Mouse (Mus musculus): ENCODE data around the gene Nrbp1. TPM values are rescaled to one million over a fixed set of nuclear protein-coding genes. Genes with fewer than 3 reads are reported as not detected.
A peak's percentile ranks its signal among the peaks of the same experiment; 100 is the strongest.

The Nrbp1 gene
- polyA plus RNA-seq, 1 experiment from 2014 or later: 182 TPM

- no peak overlapping the region; the same call in 1 of the 2 replicates for H3K9ac ChIP-seq (replicated peaks; ENCODE audit: low read length)
- H3K36me3 ChIP-seq (ENCODE audit: insufficient read depth, low read length): peaks cover 40% of the 10 kb centered on the region
- H3K9me3 ChIP-seq (ENCODE audit: low read length): no peaks in the 10 kb centered on the region
- peak overlapping the region; percentile 34; the same call in 1 of the 2 replicates for H3K27ac ChIP-seq (ENCODE audit: low read length)
- H3K4me2 ChIP-seq (replicated peaks; ENCODE audit: low read depth, low read length): no peak overlapping the region
- H3K4me3 ChIP-seq (ENCODE audit: low read length): no peak overlapping the region
- no peak for ATAC-seq (ENCODE audit: low FRiP score, low TSS enrichment)
- no peaks in the 10 kb centered on the region for H3K27me3 ChIP-seq (ENCODE audit: insufficient read depth, low read length)
- 0 out of 2 replicates have a peak, but pooled peaks cover 4% of the 10 kb centered on the region for H3K4me1 ChIP-seq (ENCODE audit: insufficient read depth, low read length)
- 85% methylated on average over 8 of the region's 8 CpGs for WGBS
Measured at GRCm38 (mm10) chr5:31254901-31255300, 14.2 kb downstream of the Nrbp1 start.

- Histone ChIP-seq H3K4me3 (ENCODE audit: low read length) (no peak overlapping the region), H3K27ac (ENCODE audit: low read length) (no peak overlapping the region), H3K4me2 (replicated peaks; ENCODE audit: low read depth, low read length) (no peak overlapping the region), H3K9ac (replicated peaks; ENCODE audit: low read length) (no peak overlapping the region), H3K27me3 (ENCODE audit: insufficient read depth, low read length) (no peaks in the 10 kb centered on the region), H3K4me1 (ENCODE audit: insufficient read depth, low read length) (0 out of 2 replicates have a peak, but pooled peaks cover 4% of the 10 kb centered on the region), H3K36me3 (ENCODE audit: insufficient read depth, low read length) (peaks cover 35% of the 10 kb centered on the region), H3K9me3 (ENCODE audit: low read length) (no peaks in the 10 kb centered on the region)
- ATAC-seq (ENCODE audit: low FRiP score, low TSS enrichment): no peak
- WGBS: 85% methylated on average over 2 of the region's 2 CpGs
Measured at GRCm38 (mm10) chr5:31255381-31255780, 14.7 kb downstream of the Nrbp1 start.

GRCm38 (mm10) chr5:31255971-31256370, 15.3 kb downstream of the Nrbp1 start:
- ATAC-seq (ENCODE audit: low FRiP score, low TSS enrichment): no peak
- Histone ChIP-seq H3K4me1 (ENCODE audit: insufficient read depth, low read length) (0 out of 2 replicates have a peak, but pooled peaks cover 4% of the 10 kb centered on the region), H3K27me3 (ENCODE audit: insufficient read depth, low read length) (no peaks in the 10 kb centered on the region), H3K9me3 (ENCODE audit: low read length) (no peaks in the 10 kb centered on the region), H3K4me3 (ENCODE audit: low read length) (no peak overlapping the region), H3K9ac (replicated peaks; ENCODE audit: low read length) (no peak overlapping the region), H3K4me2 (replicated peaks; ENCODE audit: low read depth, low read length) (no peak overlapping the region), H3K27ac (ENCODE audit: low read length) (no peak overlapping the region), H3K36me3 (ENCODE audit: insufficient read depth, low read length) (peaks cover 29% of the 10 kb centered on the region)
- 81% methylated on average over 2 of the region's 2 CpGs for WGBS

GRCm38 (mm10) chr5:31257616-31258015, 17.0 kb downstream of the Nrbp1 start:
- Histone ChIP-seq H3K27me3 (ENCODE audit: insufficient read depth, low read length) (no peaks in the 10 kb centered on the region), H3K9me3 (ENCODE audit: low read length) (no peaks in the 10 kb centered on the region), H3K4me1 (ENCODE audit: insufficient read depth, low read length) (no peaks in the 10 kb centered on the region), H3K4me2 (replicated peaks; ENCODE audit: low read depth, low read length) (no peak overlapping the region), H3K27ac (ENCODE audit: low read length) (no peak overlapping the region), H3K36me3 (ENCODE audit: insufficient read depth, low read length) (peaks cover 35% of the 10 kb centered on the region), H3K9ac (replicated peaks; ENCODE audit: low read length) (no peak overlapping the region), H3K4me3 (ENCODE audit: low read length) (no peak overlapping the region)
- ATAC-seq (ENCODE audit: low FRiP score, low TSS enrichment): no peak
- 83% methylated on average over 11 of the region's 11 CpGs for WGBS

- ATAC-seq (ENCODE audit: low FRiP score, low TSS enrichment): no peak
- no peak overlapping the region for H3K27ac ChIP-seq (ENCODE audit: low read length)
- no peaks in the 10 kb centered on the region for H3K27me3 ChIP-seq (ENCODE audit: insufficient read depth, low read length)
- H3K4me1 ChIP-seq (ENCODE audit: insufficient read depth, low read length): no peaks in the 10 kb centered on the region
- peaks cover 64% of the 10 kb centered on the region for H3K36me3 ChIP-seq (ENCODE audit: insufficient read depth, low read length)
- no peak overlapping the region for H3K4me3 ChIP-seq (ENCODE audit: low read length)
- H3K4me2 ChIP-seq (replicated peaks; ENCODE audit: low read depth, low read length): no peak overlapping the region
- no peaks in the 10 kb centered on the region for H3K9me3 ChIP-seq (ENCODE audit: low read length)
- H3K9ac ChIP-seq (replicated peaks; ENCODE audit: low read length): no peak overlapping the region
- WGBS: 93% methylated on average over 7 of the region's 7 CpGs
Measured at GRCm38 (mm10) chr5:31266101-31266500, 25.4 kb downstream of the Nrbp1 start.

GRCm38 (mm10) chr5:31267686-31268085, 27.0 kb downstream of the Nrbp1 start:
- H3K4me3 ChIP-seq (ENCODE audit: low read length): no peak overlapping the region
- no peak overlapping the region for H3K9ac ChIP-seq (replicated peaks; ENCODE audit: low read length)
- H3K36me3 ChIP-seq (ENCODE audit: insufficient read depth, low read length): peaks cover 64% of the 10 kb centered on the region
- ATAC-seq (ENCODE audit: low FRiP score, low TSS enrichment): no peak
- no peaks in the 10 kb centered on the region for H3K9me3 ChIP-seq (ENCODE audit: low read length)
- no peak overlapping the region for H3K27ac ChIP-seq (ENCODE audit: low read length)
- no peak overlapping the region for H3K4me2 ChIP-seq (replicated peaks; ENCODE audit: low read depth, low read length)
- H3K27me3 ChIP-seq (ENCODE audit: insufficient read depth, low read length): no peaks in the 10 kb centered on the region
- H3K4me1 ChIP-seq (ENCODE audit: insufficient read depth, low read length): no peaks in the 10 kb centered on the region
- WGBS: 86% methylated on average over 6 of the region's 6 CpGs

- Histone ChIP-seq H3K9ac (replicated peaks; ENCODE audit: low read length) (no peak overlapping the region), H3K4me1 (ENCODE audit: insufficient read depth, low read length) (no peaks in the 10 kb centered on the region), H3K36me3 (ENCODE audit: insufficient read depth, low read length) (peaks cover 34% of the 10 kb centered on the region), H3K27ac (ENCODE audit: low read length) (no peak overlapping the region), H3K27me3 (ENCODE audit: insufficient read depth, low read length) (no peaks in the 10 kb centered on the region), H3K4me3 (ENCODE audit: low read length) (no peak overlapping the region), H3K9me3 (ENCODE audit: low read length) (no peaks in the 10 kb centered on the region), H3K4me2 (replicated peaks; ENCODE audit: low read depth, low read length) (no peak overlapping the region)
- ATAC-seq (ENCODE audit: low FRiP score, low TSS enrichment): no peak
- 89% methylated on average over 6 of the region's 6 CpGs for WGBS
Measured at GRCm38 (mm10) chr5:31273018-31273417, 32.4 kb downstream of the Nrbp1 start.

- Histone ChIP-seq H3K27me3 (ENCODE audit: insufficient read depth, low read length) (no peaks in the 10 kb centered on the region), H3K4me2 (replicated peaks; ENCODE audit: low read depth, low read length) (no peak overlapping the region), H3K27ac (ENCODE audit: low read length) (no peak overlapping the region), H3K9me3 (ENCODE audit: low read length) (no peaks in the 10 kb centered on the region), H3K9ac (replicated peaks; ENCODE audit: low read length) (no peak overlapping the region), H3K36me3 (ENCODE audit: insufficient read depth, low read length) (peaks cover 38% of the 10 kb centered on the region), H3K4me3 (ENCODE audit: low read length) (no peak overlapping the region), H3K4me1 (ENCODE audit: insufficient read depth, low read length) (no peaks in the 10 kb centered on the region)
- WGBS: 86% methylated on average over 20 of the region's 20 CpGs
- ATAC-seq (ENCODE audit: low FRiP score, low TSS enrichment): no peak
Measured at GRCm38 (mm10) chr5:31279245-31279988, 38.8 kb downstream of the Nrbp1 start.

- Histone ChIP-seq H3K9me3 (ENCODE audit: low read length) (no peaks in the 10 kb centered on the region), H3K9ac (replicated peaks; ENCODE audit: low read length) (no peak overlapping the region), H3K4me2 (replicated peaks; ENCODE audit: low read depth, low read length) (no peak overlapping the region), H3K4me1 (ENCODE audit: insufficient read depth, low read length) (peaks cover 5% of the 10 kb centered on the region; the same call in 1 of the 2 replicates), H3K27ac (ENCODE audit: low read length) (no peak overlapping the region), H3K36me3 (ENCODE audit: insufficient read depth, low read length) (peaks cover 18% of the 10 kb centered on the region; the same call in 1 of the 2 replicates), H3K4me3 (ENCODE audit: low read length) (no peak overlapping the region), H3K27me3 (ENCODE audit: insufficient read depth, low read length) (no peaks in the 10 kb centered on the region)
- no peak for ATAC-seq (ENCODE audit: low FRiP score, low TSS enrichment)
- whole genome bisulfite sequencing: 79% methylated on average over 4 of the region's 4 CpGs
Measured at GRCm38 (mm10) chr5:31288225-31288624, 47.6 kb downstream of the Nrbp1 start.

GRCm38 (mm10) chr5:31288655-31289054, 48.0 kb downstream of the Nrbp1 start:
- H3K9me3 ChIP-seq (ENCODE audit: low read length): no peaks in the 10 kb centered on the region
- H3K9ac ChIP-seq (replicated peaks; ENCODE audit: low read length): no peak overlapping the region
- peaks cover 14% of the 10 kb centered on the region; the same call in 1 of the 2 replicates for H3K36me3 ChIP-seq (ENCODE audit: insufficient read depth, low read length)
- no peak for ATAC-seq (ENCODE audit: low FRiP score, low TSS enrichment)
- no peak overlapping the region for H3K27ac ChIP-seq (ENCODE audit: low read length)
- H3K27me3 ChIP-seq (ENCODE audit: insufficient read depth, low read length): no peaks in the 10 kb centered on the region
- 82% methylated on average over 3 of the region's 3 CpGs for whole genome bisulfite sequencing
- H3K4me2 ChIP-seq (replicated peaks; ENCODE audit: low read depth, low read length): no peak overlapping the region
- no peak overlapping the region for H3K4me3 ChIP-seq (ENCODE audit: low read length)
- H3K4me1 ChIP-seq (ENCODE audit: insufficient read depth, low read length): peaks cover 5% of the 10 kb centered on the region; the same call in 1 of the 2 replicates

Measured in kidney, embryonic 16.5 days (tissue).